Mouse (Mus musculus) embryonic fibroblast, embryonic 13.5 days (primary cell): ENCODE data around the gene Pde10a. TPM values are rescaled to one million over a fixed set of nuclear protein-coding genes. Genes with fewer than 3 reads are reported as not detected.

Source experiments
- H3K27ac ChIP-seq: 2 replicates; pipeline ENCODE4 v1.5.1; 2012; ENCODE audit warnings: low read length, control low read depth, inconsistent platforms; ENCODE audit not compliant: insufficient read depth
- H3K4me1 ChIP-seq: 2 replicates; pipeline ENCODE4 v1.6.1; 2011; ENCODE audit warnings: low read length; ENCODE audit not compliant: control insufficient read depth, insufficient read depth
- H3K4me3 ChIP-seq: 2 replicates; pipeline ENCODE4 v1.5.1; 2011; ENCODE audit warnings: mild to moderate bottlenecking, control low read depth, low read length; ENCODE audit not compliant: insufficient read depth
- CTCF ChIP-seq: IDR thresholded peaks from 2 replicates; pipeline ENCODE4 v1.5.1; 2011; ENCODE audit warnings: mild to moderate bottlenecking, control low read depth, low read length, moderate library complexity, borderline replicate concordance; ENCODE audit not compliant: insufficient read depth
- POLR2A ChIP-seq: IDR thresholded peaks from 2 replicates; pipeline ENCODE4 v1.6.1; 2011; ENCODE audit warnings: low read depth, mild to moderate bottlenecking, control low read depth, low read length, moderate library complexity
- polyA plus RNA-seq: library from polyadenylated mRNA; stranded (reverse); fragments of >200 nt; gene quantifications from 2 replicates; pipeline ENCODE4 v1.2.4, GENCODE M21; 2011; ENCODE audit warnings: low read depth; ENCODE audit not compliant: missing spikeins, insufficient read length

The Pde10a gene
- polyA plus RNA-seq, 1 experiment = 7.9 TPM

- no peak for TF ChIP-seq CTCF
- TF ChIP-seq POLR2A = no peak
- no peak overlapping the region for H3K4me3 ChIP-seq
Observed at GRCm38 (mm10) chr17:8961644-8962043, 436.5 kb downstream of the Pde10a start.

DNA sequence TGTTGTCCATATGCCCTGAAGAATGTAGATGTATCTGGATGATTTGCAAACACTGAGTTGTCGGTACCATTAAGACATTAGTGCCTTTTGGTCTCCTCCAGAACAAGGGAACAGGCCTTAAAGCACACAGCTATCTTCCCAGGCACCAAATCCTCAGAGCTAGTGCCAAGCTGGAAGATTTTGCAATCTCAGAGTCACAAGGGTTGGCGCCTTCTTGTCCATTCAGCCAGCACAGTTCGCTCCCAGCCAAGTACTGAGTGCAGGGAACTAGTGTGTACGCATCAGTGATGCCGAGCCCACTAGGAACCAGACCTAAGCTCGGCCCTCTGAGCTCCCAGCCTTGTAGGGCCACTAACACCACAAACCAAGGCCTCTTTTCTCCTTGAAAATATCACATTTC, 440.0 kb downstream of the Pde10a start:
- Histone ChIP-seq H3K27ac (no peak overlapping the region), H3K4me3 (no peak overlapping the region), H3K4me1 (no peaks in the 10 kb centered on the region)
- no peak for TF ChIP-seq CTCF

More at GRCm38 (mm10) chr17:8961644-8962043, 436.5 kb downstream of the Pde10a start:
- no peak overlapping the region for H3K27ac ChIP-seq
- no peaks in the 10 kb centered on the region for H3K4me1 ChIP-seq

GRCm38 (mm10) chr17:8972152-8972854, 447.1 kb downstream of the Pde10a start:
- Histone ChIP-seq H3K27ac (no peak overlapping the region), H3K4me1 (no peaks in the 10 kb centered on the region), H3K4me3 (no peak overlapping the region)
- TF ChIP-seq CTCF = no peak
- TF ChIP-seq POLR2A = no peak

DNA sequence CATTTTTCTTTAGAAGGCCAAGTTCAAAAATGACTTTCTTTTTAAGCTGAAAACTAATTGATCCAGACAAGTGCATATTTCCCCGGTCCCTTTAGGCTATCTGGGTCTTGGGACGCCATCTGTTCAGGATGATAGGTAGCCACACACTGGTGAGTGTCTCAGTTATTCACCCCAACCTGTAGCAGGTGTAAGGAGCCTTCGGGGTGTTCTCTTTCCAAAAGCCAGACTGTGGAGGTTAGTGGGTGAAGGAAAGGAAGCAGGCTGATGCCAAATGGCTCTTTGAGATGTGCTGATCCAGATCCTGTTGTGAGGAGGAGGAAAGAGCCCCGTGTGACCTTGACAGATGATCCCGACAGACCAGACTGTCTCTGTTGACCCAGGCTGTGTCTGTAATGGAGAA, 448.2 kb downstream of the Pde10a start:
- TF ChIP-seq CTCF = no peak
- TF ChIP-seq POLR2A = no peak
- H3K4me3 ChIP-seq = no peak overlapping the region
- H3K4me1 ChIP-seq = no peaks in the 10 kb centered on the region
- H3K27ac ChIP-seq = no peak overlapping the region

DNA sequence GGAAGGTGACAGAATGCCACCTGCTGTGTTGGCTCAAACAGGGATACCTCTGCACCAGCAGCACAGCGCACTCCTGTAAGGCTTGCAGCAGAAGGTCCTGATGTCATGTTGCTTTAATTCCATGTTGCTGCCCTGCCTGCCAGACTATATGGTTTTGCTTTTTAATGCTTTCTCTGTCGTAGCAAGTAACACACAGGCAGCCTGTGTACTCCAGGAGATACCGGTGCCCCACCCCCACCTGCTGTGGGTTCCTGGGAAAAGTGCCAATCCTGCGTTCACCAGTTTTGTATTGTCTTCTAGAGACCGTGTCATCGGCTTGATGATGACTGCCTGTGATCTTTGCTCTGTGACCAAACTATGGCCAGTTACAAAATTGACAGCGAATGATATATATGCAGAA, 449.3 kb downstream of the Pde10a start:
- no peaks in the 10 kb centered on the region for H3K4me1 ChIP-seq
- TF ChIP-seq POLR2A = no peak
- TF ChIP-seq CTCF = no peak
- no peak overlapping the region for H3K4me3 ChIP-seq
- no peak overlapping the region for H3K27ac ChIP-seq

DNA sequence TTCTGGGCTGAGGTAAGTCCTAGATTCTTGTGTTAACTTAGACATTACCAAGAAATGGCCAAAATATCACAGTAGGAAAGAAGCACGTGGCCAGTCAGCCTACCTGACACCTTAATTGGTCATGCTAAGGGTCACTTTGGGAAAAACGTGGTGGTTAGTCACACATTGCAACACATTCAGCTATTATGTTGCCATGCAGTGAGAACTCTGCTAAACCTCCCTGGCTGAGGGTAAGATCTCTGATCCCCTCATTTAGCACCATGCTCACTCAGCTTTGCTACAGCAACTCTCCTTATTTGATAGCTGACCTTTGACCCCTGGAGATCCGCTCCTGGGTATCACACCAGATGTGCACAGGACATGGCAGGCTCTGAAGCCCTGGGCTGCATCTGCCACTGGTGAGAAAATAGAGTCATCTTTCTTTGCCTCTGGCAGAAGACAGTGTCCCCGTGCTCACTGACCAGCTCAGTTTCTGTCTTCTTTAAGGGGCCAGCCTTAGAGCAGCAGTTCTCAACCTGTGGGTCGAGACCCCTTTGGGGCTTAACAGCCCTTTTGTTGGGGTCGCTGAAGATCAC, 449.7 kb downstream of the Pde10a start:
- Histone ChIP-seq H3K27ac (no peak overlapping the region), H3K4me1 (no peaks in the 10 kb centered on the region), H3K4me3 (no peak overlapping the region)
- TF ChIP-seq POLR2A = no peak
- no peak for TF ChIP-seq CTCF

GRCm38 (mm10) chr17:8976745-8977144, 451.6 kb downstream of the Pde10a start:
- Histone ChIP-seq H3K4me1 (no peaks in the 10 kb centered on the region), H3K27ac (no peak overlapping the region), H3K4me3 (no peak overlapping the region)
- TF ChIP-seq CTCF = no peak
- TF ChIP-seq POLR2A = no peak

GRCm38 (mm10) chr17:8977271-8977670, 452.1 kb downstream of the Pde10a start:
- no peak overlapping the region for H3K4me3 ChIP-seq
- H3K27ac ChIP-seq = no peak overlapping the region
- TF ChIP-seq POLR2A (no peak), CTCF (no peak)
- no peaks in the 10 kb centered on the region for H3K4me1 ChIP-seq

- H3K4me1 ChIP-seq = no peaks in the 10 kb centered on the region
- no peak for TF ChIP-seq CTCF
- TF ChIP-seq POLR2A = no peak
- no peak overlapping the region for H3K27ac ChIP-seq
- no peak overlapping the region for H3K4me3 ChIP-seq
Observed at GRCm38 (mm10) chr17:8983576-8983975, 458.4 kb downstream of the Pde10a start.

- H3K27ac ChIP-seq = no peak overlapping the region
- TF ChIP-seq POLR2A (no peak), CTCF (no peak)
- no peak overlapping the region for H3K4me3 ChIP-seq
- H3K4me1 ChIP-seq = no peaks in the 10 kb centered on the region
Observed at GRCm38 (mm10) chr17:8985714-8986113, 460.5 kb downstream of the Pde10a start.
